Mouse (Mus musculus): ENCODE results near the gene Nle1. TPM values are rescaled to one million over a fixed set of nuclear protein-coding genes. Genes with fewer than 3 reads are reported as not detected.

Nle1 gene
- 103 TPM for total RNA-seq (2023)

GRCm38 (mm10) chr11:82907651-82908607 lies at the start of gene Nle1:
Nle1 (minus strand) TSS chr11:82908411.

GRCm38 (mm10) chr11:82950736-82951481 lies 42.7 kb upstream of the Nle1 start, which contains the start of gene Slfn5:
Slfn5 (plus strand) TSS chr11:82951349.

GRCm38 (mm10) chr11:82910250-82910649 lies 2.0 kb upstream of the Nle1 start, which contains the start of gene Unc45b:
Unc45b (plus strand) TSS chr11:82910550.

GRCm38 (mm10) chr11:82891936-82892335 lies 16.3 kb downstream of the Nle1 start, which contains the start of gene Fndc8:
Fndc8 (plus strand) TSS chr11:82892124.

GRCm38 (mm10) chr11:82890342-82890762 lies 17.9 kb downstream of the Nle1 start, which contains the start of gene Rad51d:
Rad51d (minus strand) TSS chr11:82890614.

DNA sequence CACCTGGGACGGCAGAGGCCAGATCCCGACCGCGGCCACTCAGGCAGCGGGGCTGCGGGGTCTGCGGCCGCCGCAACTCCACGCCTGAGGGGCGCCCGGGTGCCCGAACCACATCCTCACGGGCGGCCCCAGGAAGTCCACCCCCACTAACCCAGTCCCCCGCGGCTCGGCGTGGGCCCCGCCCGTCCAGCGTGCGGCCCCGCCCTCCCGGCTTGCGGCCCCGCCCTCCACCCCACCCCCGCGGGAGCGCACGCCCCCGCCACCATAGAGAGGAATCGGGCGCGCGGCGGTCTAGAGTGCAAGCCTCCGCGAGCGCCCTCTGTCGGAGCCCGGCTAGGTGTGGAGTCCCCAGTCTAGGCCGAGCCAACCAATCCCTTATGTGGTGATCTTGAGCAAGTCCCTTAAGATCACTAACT lies 37.2 kb downstream of the Nle1 start, which contains the start of gene Rffl:
Gene Rffl (minus strand): TSS at position 180 of the 416 bp plus-strand sequence.

Other genes starting within 250 kb of the Nle1 start
- 0.77 TPM for gene Cct6b, start 144.1 kb downstream of the Nle1 start, total RNA-seq (2023)
- gene Zfp830, start 144.1 kb downstream of the Nle1 start, total RNA-seq (2023), result 34.8 TPM
- gene Lig3, start 127.3 kb downstream of the Nle1 start, total RNA-seq (2023), result 42.7 TPM
- 18.6 TPM for gene Rffl, start 37.2 kb downstream of the Nle1 start, total RNA-seq (2023)
- 18.7 TPM for gene Rad51d, start 17.8 kb downstream of the Nle1 start, total RNA-seq (2023)
- gene Fndc8, start 16.3 kb downstream of the Nle1 start, total RNA-seq (2023), result not detected
- gene Unc45b, start 2.1 kb upstream of the Nle1 start, total RNA-seq (2023), result not detected
- gene Slfn5, start 42.9 kb upstream of the Nle1 start, total RNA-seq (2023), result 40.9 TPM
- gene Slfn9, start 83.4 kb upstream of the Nle1 start, total RNA-seq (2023), result 18.4 TPM
- gene Slfn8, start 112.4 kb upstream of the Nle1 start, total RNA-seq (2023), result 48.4 TPM
- 134 TPM for gene Slfn2, start 156.7 kb upstream of the Nle1 start, total RNA-seq (2023)
- 97.2 TPM for gene Slfn1, start 208.4 kb upstream of the Nle1 start, total RNA-seq (2023)